Mouse (Mus musculus) left cerebral cortex, postnatal 14 days (tissue): ENCODE data around the gene Prss35. TPM values are rescaled to one million over a fixed set of nuclear protein-coding genes. Genes with fewer than 3 reads are reported as not detected.
A peak's percentile ranks its signal among the peaks of the same experiment; 100 is the strongest.

ENCODE experiments used
- DNase-seq, 2 experiments: peaks; one replicate each; pipeline ENCODE4 v3.0.0; 2021 to 2022; ENCODE audit warnings: low spot score in 2 of 2, mixed read lengths in 1 of 2
- intact Hi-C: fragments of 180-260 bp; cut with DNase I; formaldehyde crosslinking; loops from one replicate; pipeline ENCODE4 v1.15.1; 2025
- total RNA-seq, 2 experiments: library from RNA; stranded (reverse); gene quantifications; 2 replicates each; pipeline ENCODE4 v1.2.3; 2021

The Prss35 gene
- total RNA-seq, 2 experiments from 2014 or later, result 6.4 to 6.5 TPM

GRCm38 (mm10) chr9:86728214-86728814 is 15.1 kb upstream of the Prss35 start:
- intact Hi-C loops, result no loop called here

DNA sequence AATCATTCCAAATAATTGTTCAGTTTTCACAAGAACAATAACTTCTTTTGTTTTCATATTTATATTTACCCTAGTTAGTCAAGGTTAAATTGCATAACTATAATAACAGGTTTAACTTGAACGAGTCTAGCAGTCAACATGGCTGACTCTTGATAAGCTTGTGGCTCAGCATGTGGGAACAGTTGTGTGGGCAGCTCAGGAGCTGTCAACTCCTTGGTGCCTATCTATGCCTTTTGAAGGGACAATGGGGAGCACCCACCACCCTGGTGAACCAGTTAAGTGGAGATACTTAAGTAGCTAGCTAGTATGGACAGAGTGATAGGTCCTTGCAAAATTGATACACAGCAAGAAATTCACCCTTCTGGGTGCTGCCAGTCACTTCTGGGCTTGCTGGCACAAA is 14.4 kb upstream of the Prss35 start:
- intact Hi-C loops, result no loop called here
- no peak for DNase-seq

More at GRCm38 (mm10) chr9:86728214-86728814, 15.1 kb upstream of the Prss35 start:
- DNase-seq, result no peak

DNA sequence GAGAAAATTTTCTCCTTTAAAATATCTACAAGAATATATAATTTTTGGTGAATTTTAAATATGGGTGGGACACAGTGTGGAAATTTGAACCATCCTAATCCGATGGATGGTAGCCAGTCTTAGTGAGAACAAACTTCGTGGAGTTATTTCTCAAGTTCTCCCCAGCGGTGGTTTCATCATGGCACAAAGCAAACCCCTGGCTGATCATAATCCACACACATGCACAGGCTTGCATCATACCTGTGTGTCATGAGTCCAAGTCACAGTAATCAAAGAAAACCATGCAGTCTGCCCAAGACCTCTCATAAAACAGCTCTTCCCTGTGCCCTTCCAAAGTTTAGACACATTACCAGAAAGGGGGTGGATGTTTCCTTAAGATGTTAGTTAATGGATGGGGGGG is 13.6 kb upstream of the Prss35 start:
- no peak for DNase-seq

GRCm38 (mm10) chr9:86734357-86734756 is 9.1 kb upstream of the Prss35 start:
- intact Hi-C loops, result no loop called here
- DNase-seq, result no peak

More for the DNA sequence above, 13.6 kb upstream of the Prss35 start:
- intact Hi-C loops, result no loop called here

DNA sequence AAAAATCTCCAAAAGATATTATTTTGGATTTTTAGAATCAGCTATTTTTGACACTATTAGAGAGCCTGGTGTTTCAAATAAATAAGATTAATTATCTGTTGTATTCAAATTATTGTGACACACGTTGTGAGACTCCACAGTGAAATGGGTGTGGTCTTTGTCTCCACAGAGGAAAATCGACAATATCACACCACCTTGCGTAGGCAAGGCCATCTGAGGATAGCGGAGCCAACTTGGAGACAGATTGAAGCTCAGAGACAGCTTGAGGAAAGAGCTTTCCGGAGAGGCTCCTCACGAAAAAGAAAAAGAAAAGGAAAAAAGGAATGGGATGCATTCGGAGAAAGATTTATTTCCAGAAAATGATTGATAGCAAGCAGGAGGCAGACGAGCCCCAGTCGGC is 8.7 kb upstream of the Prss35 start:
- intact Hi-C loops, result no loop called here

DNA sequence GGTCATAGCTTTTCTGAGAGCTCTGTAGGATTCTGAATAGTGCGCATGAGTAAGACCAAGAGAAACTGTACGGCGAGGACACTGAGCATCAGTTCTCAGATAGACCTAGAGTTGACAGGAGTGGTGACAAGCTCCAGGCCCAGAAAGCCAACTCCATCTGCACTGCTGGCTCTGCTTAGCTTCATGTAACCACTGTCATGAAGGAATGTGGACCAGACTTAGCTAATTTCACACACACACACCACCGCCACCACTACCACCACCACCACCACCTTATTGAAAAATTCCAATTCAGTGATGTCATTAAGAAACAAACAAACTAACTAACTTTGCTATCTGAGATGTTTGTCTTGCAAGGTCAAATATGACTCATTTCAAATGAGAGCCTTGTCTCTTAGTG is 6.5 kb upstream of the Prss35 start:
- intact Hi-C loops, result no loop called here
- no peak for DNase-seq

More for the DNA sequence above, 8.7 kb upstream of the Prss35 start:
- no peak for DNase-seq

GRCm38 (mm10) chr9:86738067-86738466 is 5.4 kb upstream of the Prss35 start:
- no peak for DNase-seq
- intact Hi-C loops, result no loop called here

GRCm38 (mm10) chr9:86738801-86739200 is 4.6 kb upstream of the Prss35 start:
- intact Hi-C loops, result no loop called here
- no peak for DNase-seq

DNA sequence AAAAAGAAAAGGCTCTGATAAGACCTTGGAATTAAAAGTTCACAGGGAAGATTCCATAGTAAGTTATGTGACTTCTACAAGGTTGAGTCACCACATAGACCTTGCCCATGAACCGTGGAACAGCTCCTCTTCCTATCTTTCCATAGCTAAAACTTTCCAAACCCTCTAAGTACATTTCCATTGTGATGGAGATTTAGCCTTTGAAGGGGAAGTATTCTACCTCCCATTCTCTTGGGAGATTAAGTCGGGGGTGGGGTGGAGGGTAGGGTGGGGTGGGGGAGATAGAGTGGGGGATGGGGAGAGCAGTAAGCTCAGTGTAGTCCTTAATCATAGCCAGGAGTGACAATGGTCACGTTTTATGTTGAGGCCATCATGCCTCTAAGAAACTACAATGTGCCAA is 3.5 kb upstream of the Prss35 start:
- DNase-seq, result no peak
- intact Hi-C loops, result loop anchor here (5.0 kb wide), 1 partner anchor 43 kb away; the partner anchor contains the start of gene Me1

- intact Hi-C loops, result loop anchor here (5.0 kb wide), 1 partner anchor 47 kb away; the partner anchor contains the start of gene Me1
- no peak for DNase-seq
Measured at GRCm38 (mm10) chr9:86744041-86744440, 592 bp downstream of the Prss35 start.

- intact Hi-C loops, result loop anchor here (1.0 kb wide), 1 partner anchor 153 kb away; no protein-coding TSS in a partner anchor
- DNase-seq, result peak; percentile 84 to 88
Measured at GRCm38 (mm10) chr9:86745926-86746581, 2.6 kb downstream of the Prss35 start.

DNA sequence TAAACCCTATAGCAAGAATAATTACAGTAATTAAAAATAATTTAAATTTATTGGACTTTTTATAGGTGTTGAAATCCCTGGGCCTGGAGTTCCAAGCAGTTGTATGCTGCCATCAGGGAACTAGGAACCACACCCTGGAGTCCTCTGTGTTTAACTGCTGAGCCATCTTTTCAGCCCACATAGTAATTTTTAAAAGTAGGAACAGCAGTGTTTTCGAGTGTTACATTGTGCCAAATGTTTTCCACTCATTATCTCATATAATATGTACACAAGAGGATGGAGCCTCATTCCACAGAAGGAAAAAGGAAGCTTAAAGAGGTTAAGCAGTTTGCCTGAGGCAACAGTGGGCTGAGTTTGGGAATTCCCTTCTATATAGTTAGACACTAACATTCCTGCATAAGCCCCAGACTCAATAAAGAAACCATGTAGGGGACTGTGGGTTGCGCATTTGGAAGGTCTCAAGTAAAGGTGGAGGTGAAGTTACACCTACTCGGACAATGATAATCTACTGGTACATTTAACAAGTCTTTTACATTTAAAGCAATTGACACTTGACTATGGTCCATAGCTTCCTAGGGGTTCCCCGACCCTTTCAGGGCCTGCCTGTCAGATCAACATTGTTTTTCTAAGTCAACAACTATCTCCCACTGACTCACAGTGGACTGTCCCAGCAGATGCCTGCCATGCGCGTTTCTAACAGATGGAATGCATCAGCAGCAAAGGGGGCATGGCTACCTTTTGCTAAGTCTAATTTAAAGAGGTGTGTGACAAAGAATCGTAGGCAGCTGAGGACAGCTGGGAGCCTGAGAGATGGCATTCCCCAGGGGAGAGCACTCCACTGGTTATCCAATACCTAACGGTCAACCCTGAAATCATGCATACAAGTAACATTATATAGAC is 19.3 kb downstream of the Prss35 start:
- DNase-seq, result peak in 1 of 2 experiments; percentile 37
- intact Hi-C loops, result no loop called here

- intact Hi-C loops, result no loop called here
- DNase-seq, result no peak
Measured at GRCm38 (mm10) chr9:86764002-86764401, 20.6 kb downstream of the Prss35 start.

GRCm38 (mm10) chr9:86766991-86767390 is 23.5 kb downstream of the Prss35 start:
- intact Hi-C loops, result no loop called here
- DNase-seq, result no peak

GRCm38 (mm10) chr9:86772897-86773296 is 29.4 kb downstream of the Prss35 start:
- intact Hi-C loops, result no loop called here
- peak in 1 of 2 experiments; percentile 28 for DNase-seq

DNA sequence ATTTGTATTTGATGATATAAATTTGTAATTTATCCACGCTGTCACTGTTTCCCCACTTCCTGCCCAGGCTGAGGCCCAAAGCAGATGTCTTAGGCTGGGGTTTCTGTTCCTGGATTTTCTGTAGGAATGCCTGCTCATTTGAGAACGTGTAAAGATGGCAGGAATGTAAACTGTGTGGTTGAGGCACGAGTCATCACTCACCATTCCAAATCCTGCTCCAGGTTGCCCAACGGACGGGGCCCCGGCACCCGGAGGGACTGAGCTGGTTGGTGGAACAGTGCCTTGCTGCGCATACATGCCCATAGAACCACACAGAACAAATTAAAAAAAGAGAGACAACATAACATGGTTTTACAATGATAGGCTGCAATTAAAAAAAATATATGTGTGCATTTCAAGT is 30.5 kb downstream of the Prss35 start:
- intact Hi-C loops, result no loop called here
- no peak for DNase-seq

DNA sequence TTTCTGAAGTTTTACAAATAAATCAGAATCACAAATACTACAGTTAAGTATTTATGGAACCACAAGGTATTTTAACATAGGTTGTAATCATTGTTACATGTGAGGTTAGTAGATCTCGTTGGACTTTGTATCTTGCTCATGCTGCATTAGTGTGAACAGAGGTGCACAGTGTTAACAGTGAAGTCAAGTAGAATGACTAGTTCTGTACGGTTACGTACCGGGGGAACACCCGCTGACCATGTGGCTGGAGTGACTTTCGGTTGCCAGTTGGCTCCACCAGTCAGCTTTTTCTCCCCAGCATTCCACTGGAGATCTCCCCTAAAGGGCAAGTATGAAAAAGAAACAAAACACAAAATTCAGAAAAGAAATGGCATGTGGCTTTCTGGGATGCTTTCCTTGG is 31.9 kb downstream of the Prss35 start:
- intact Hi-C loops, result no loop called here

GRCm38 (mm10) chr9:86777309-86777708 is 33.9 kb downstream of the Prss35 start:
- DNase-seq, result no peak
- intact Hi-C loops, result no loop called here

More for the DNA sequence above, 31.9 kb downstream of the Prss35 start:
- no peak for DNase-seq

DNA sequence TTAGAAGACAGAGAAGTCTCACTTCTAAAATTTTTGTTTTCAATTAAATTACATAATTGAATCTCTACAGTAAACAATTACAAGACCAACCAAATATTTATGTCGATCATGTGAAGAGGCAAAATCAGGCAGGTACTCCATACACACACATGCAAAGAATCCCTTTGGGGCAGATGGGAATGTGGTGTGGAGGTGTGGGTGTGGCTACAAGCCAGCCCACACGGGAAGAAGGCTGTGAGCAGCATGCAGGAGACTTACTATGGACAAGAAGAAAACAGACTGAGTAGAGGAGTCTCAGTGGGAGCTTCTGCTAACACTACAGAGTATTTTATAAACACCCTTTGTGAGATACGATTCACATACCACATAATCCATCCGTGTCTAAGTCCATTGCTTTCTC is 34.8 kb downstream of the Prss35 start:
- DNase-seq, result no peak
- intact Hi-C loops, result no loop called here

GRCm38 (mm10) chr9:86781426-86781825 is 38.0 kb downstream of the Prss35 start:
- intact Hi-C loops, result no loop called here
- no peak for DNase-seq
